Mouse (Mus musculus): ENCODE results near the gene Olfm2.

Olfm2 gene

GRCm38 (mm10) chr9:20746017-20746660 lies at the start of gene Olfm2:
TSS of gene Olfm2 (minus strand) at chr9:20746349.
- no peak for DNase-seq (ENCODE audit: low read depth, low spot score)

- no peak for DNase-seq (ENCODE audit: low read depth, low spot score)
These were observed 48.1 kb upstream of the Olfm2 start for GRCm38 (mm10) chr9:20794108-20794806.

- no peak for DNase-seq (ENCODE audit: low read depth, low spot score)
These were observed 44.2 kb upstream of the Olfm2 start for GRCm38 (mm10) chr9:20790345-20790744.

GRCm38 (mm10) chr9:20789651-20790050 lies 43.5 kb upstream of the Olfm2 start:
- no peak for DNase-seq (ENCODE audit: low read depth, low spot score)

GRCm38 (mm10) chr9:20787992-20788391 lies 41.8 kb upstream of the Olfm2 start:
- no peak for DNase-seq (ENCODE audit: low read depth, low spot score)

GRCm38 (mm10) chr9:20785055-20785454 lies 38.9 kb upstream of the Olfm2 start:
- no peak for DNase-seq (ENCODE audit: low read depth, low spot score)

GRCm38 (mm10) chr9:20781286-20781685 lies 35.1 kb upstream of the Olfm2 start:
- DNase-seq (ENCODE audit: low read depth, low spot score): no peak

- DNase-seq (ENCODE audit: low read depth, low spot score): peak; percentile 87
These were observed 19.1 kb upstream of the Olfm2 start for GRCm38 (mm10) chr9:20765274-20765673.

GRCm38 (mm10) chr9:20763099-20763498 lies 16.9 kb upstream of the Olfm2 start:
- DNase-seq (ENCODE audit: low read depth, low spot score): no peak

GRCm38 (mm10) chr9:20762197-20762961 lies 16.2 kb upstream of the Olfm2 start:
- no peak for DNase-seq (ENCODE audit: low read depth, low spot score)

GRCm38 (mm10) chr9:20761388-20761787 lies 15.2 kb upstream of the Olfm2 start:
- DNase-seq (ENCODE audit: low read depth, low spot score): no peak

- no peak for DNase-seq (ENCODE audit: low read depth, low spot score)
These were observed 14.7 kb upstream of the Olfm2 start for GRCm38 (mm10) chr9:20760813-20761212.

- no peak for DNase-seq (ENCODE audit: low read depth, low spot score)
These were observed 12.7 kb upstream of the Olfm2 start for GRCm38 (mm10) chr9:20758896-20759295.

GRCm38 (mm10) chr9:20758243-20758642 lies 12.1 kb upstream of the Olfm2 start:
- no peak for DNase-seq (ENCODE audit: low read depth, low spot score)

- peak; percentile 69 for DNase-seq (ENCODE audit: low read depth, low spot score)
These were observed 11.2 kb upstream of the Olfm2 start for GRCm38 (mm10) chr9:20757087-20757955.

- DNase-seq (ENCODE audit: low read depth, low spot score): no peak
These were observed 10.0 kb upstream of the Olfm2 start for GRCm38 (mm10) chr9:20756081-20756700.

GRCm38 (mm10) chr9:20754335-20754734 lies 8.2 kb upstream of the Olfm2 start:
- no peak for DNase-seq (ENCODE audit: low read depth, low spot score)

GRCm38 (mm10) chr9:20751477-20752029 lies 5.4 kb upstream of the Olfm2 start:
- DNase-seq (ENCODE audit: low read depth, low spot score): peak; percentile 38

- no peak for DNase-seq (ENCODE audit: low read depth, low spot score)
These were observed 3.1 kb upstream of the Olfm2 start for GRCm38 (mm10) chr9:20749213-20749612.

GRCm38 (mm10) chr9:20748540-20748939 lies 2.4 kb upstream of the Olfm2 start:
- no peak for DNase-seq (ENCODE audit: low read depth, low spot score)

GRCm38 (mm10) chr9:20747682-20748081 lies 1.5 kb upstream of the Olfm2 start:
- no peak for DNase-seq (ENCODE audit: low read depth, low spot score)

Measured in CD4-positive helper T cell, adult 2 months (primary cell).